Mouse (Mus musculus) left cerebral cortex, adult 18-20 months (tissue): ENCODE results near the gene Adgrg6. TPM values are rescaled to one million over a fixed set of nuclear protein-coding genes. Genes with fewer than 3 reads are reported as not detected.

Experiments
- DNase-seq, 2 experiments: peaks; one replicate each; pipeline ENCODE4 v3.0.0; 2021 to 2022; ENCODE audit warnings: low spot score in 2 of 2, mixed read lengths in 1 of 2
- total RNA-seq, 2 experiments: library from RNA; stranded (reverse); gene quantifications; 2 replicates each; pipeline ENCODE4 v1.2.3; 2021

The Adgrg6 gene
- total RNA-seq, 2 experiments from 2014 or later: 2.8 to 3.0 TPM

GRCm38 (mm10) chr10:14401744-14402143, 143.7 kb downstream of the Adgrg6 start:
- no peak for DNase-seq

GRCm38 (mm10) chr10:14391025-14391639, 154.3 kb downstream of the Adgrg6 start:
- peak; percentile 79 to 80 for DNase-seq

- no peak for DNase-seq
Observed at GRCm38 (mm10) chr10:14385574-14385973, 159.9 kb downstream of the Adgrg6 start.

GRCm38 (mm10) chr10:14365065-14365589, 180.3 kb downstream of the Adgrg6 start:
- peak; percentile 4 to 10 for DNase-seq

GRCm38 (mm10) chr10:14363226-14363625, 182.2 kb downstream of the Adgrg6 start:
- DNase-seq: no peak

- no peak for DNase-seq
Observed at GRCm38 (mm10) chr10:14358271-14358670, 187.2 kb downstream of the Adgrg6 start.

Other genes with a start within 250 kb of the Adgrg6 start
- gene Vta1, start 159.9 kb upstream of the Adgrg6 start, total RNA-seq: 10 to 100 TPM; 69.4 to 71.7 TPM
- 1 to 10 TPM; 4.4 to 4.7 TPM for gene Nmbr, start 159.9 kb upstream of the Adgrg6 start, total RNA-seq
- gene Gje1, start 172.6 kb upstream of the Adgrg6 start, total RNA-seq: not detected